Mouse (Mus musculus) heart, postnatal 0 days (tissue): ENCODE results near the gene Tnfsfm13. TPM values are rescaled to one million over a fixed set of nuclear protein-coding genes. Genes with fewer than 3 reads are reported as not detected.

Source experiments
- ATAC-seq: fragments of 200-750 bp; cut with Nextera tagmentation; 2 replicates; pipeline ENCODE4 v1.8.0; 2017; ENCODE audit warnings: low read depth, moderate number of reproducible peaks, moderate library complexity; ENCODE audit not compliant: insufficient read depth
- DNase-seq: peaks from one replicate; pipeline ENCODE4 v3.0.0-alpha.2; 2016; ENCODE audit warnings: low spot score
- H3K27ac ChIP-seq: fragments of 300-500 bp; sonication (generic); 2 replicates; pipeline ENCODE4 v1.5.1; 2014; ENCODE audit warnings: low read depth, mild to moderate bottlenecking
- H3K27me3 ChIP-seq: fragments of 300-500 bp; sonication (generic); 2 replicates; pipeline ENCODE4 v1.6.1; 2014; ENCODE audit warnings: low read length, mixed read lengths; ENCODE audit not compliant: control insufficient read depth, insufficient read depth
- H3K36me3 ChIP-seq: fragments of 300-500 bp; sonication (generic); replicated peaks from 2 replicates; pipeline ENCODE4 v1.6.1; 2014; ENCODE audit warnings: low read length, mixed read lengths; ENCODE audit not compliant: control insufficient read depth, insufficient read depth
- H3K4me1 ChIP-seq: fragments of 300-500 bp; sonication (generic); 2 replicates; pipeline ENCODE4 v1.6.1; 2014; ENCODE audit warnings: antibody characterized with exemption; ENCODE audit not compliant: control insufficient read depth, insufficient read depth
- H3K4me2 ChIP-seq: fragments of 300-500 bp; sonication (generic); 2 replicates; pipeline ENCODE4 v1.6.1; 2014; ENCODE audit warnings: low read depth, mild to moderate bottlenecking, low read length, moderate library complexity
- H3K4me3 ChIP-seq: fragments of 300-500 bp; sonication (generic); 2 replicates; pipeline ENCODE4 v1.5.1; 2014; ENCODE audit warnings: low read depth, low read length
- H3K9ac ChIP-seq: fragments of 300-500 bp; sonication (generic); replicated peaks from 2 replicates; pipeline ENCODE4 v1.6.1; 2014; ENCODE audit warnings: low read depth, low read length, mixed read lengths
- H3K9me3 ChIP-seq: fragments of 300-500 bp; sonication (generic); replicated peaks from 2 replicates; pipeline ENCODE4 v1.6.1; 2016; ENCODE audit warnings: low read length; ENCODE audit not compliant: control insufficient read depth
- CTCF ChIP-seq: IDR thresholded peaks from 2 replicates; pipeline ENCODE4 v1.5.1; 2016; ENCODE audit warnings: antibody characterized with exemption, control low read depth, low read depth
- EP300 ChIP-seq: IDR thresholded peaks from 2 replicates; pipeline ENCODE4 v1.6.1; 2016; ENCODE audit warnings: antibody characterized with exemption, low read depth
- WGBS: fragments of 180-500 bp; shearing (Covaris S2); extraction: QIAGEN DNeasy Blood & Tissue Kit; methylation state at CpG from one replicate; pipeline ENCODE4 v1.1.7; 2014; 5-methylcytosine and 5-hydroxymethylcytosine counted together
- microRNA counts: library from miRNA; unstranded; fragments of <30 nt; microRNA quantifications from one replicate; lab custom pipeline; 2015
- microRNA-seq: library from miRNA; unstranded; fragments of <30 nt; microRNA quantifications from one replicate; pipeline ENCODE4, GENCODE M21; 2016
- polyA plus RNA-seq: library from polyadenylated mRNA; unstranded; fragments of >200 nt; fragmentation: Nextera tagmentation; extraction: Ambion mirVana; gene quantifications from 2 replicates; pipeline ENCODE4 v1.2.1, GENCODE M21; 2015
- total RNA-seq: library from RNA; depleted of rRNA; stranded (reverse); fragments of >200 nt; gene quantifications from 2 replicates; pipeline ENCODE4 v1.2.3, GENCODE M21; 2014; ENCODE audit warnings: low replicate concordance; rRNA removed

The Tnfsfm13 gene
- total and polyA plus RNA-seq, 2 experiments from 2014 or later, result 0.65 to 2.8 TPM

GRCm38 (mm10) chr11:69633128-69633866, 62.6 kb downstream of the Tnfsfm13 start:
- H3K27ac ChIP-seq, result peak overlapping the region; percentile 97
- H3K27me3 ChIP-seq, result no peaks in the 10 kb centered on the region
- DNase-seq, result peak; percentile 39
- H3K4me2 ChIP-seq, result peak overlapping the region; percentile 85
- no peaks in the 10 kb centered on the region for H3K9me3 ChIP-seq
- H3K4me1 ChIP-seq, result peaks cover 19% of the 10 kb centered on the region
- H3K36me3 ChIP-seq, result no peaks in the 10 kb centered on the region; the same call in 1 of the 2 replicates
- WGBS, result 0% methylated on average over 34 of the region's 50 CpGs
- H3K9ac ChIP-seq, result peak overlapping the region; percentile 97
- peak; percentile 50 for ATAC-seq
- TF ChIP-seq EP300 (no peak), CTCF (no peak)
- H3K4me3 ChIP-seq, result peak overlapping the region; percentile 98

MicroRNA genes within 50 kb of the gene (microRNA counts, 519-probe panel; counts per million panel counts)
- not detected for microRNA mmu-miR-1934 (lab: Ali Mortazavi, UCI)
- microRNA mmu-miR-467f (lab: Ali Mortazavi, UCI), result 3,463 counts per million, percentile 40 among the panel's probes with 10 or more counts

Small RNA genes within 50 kb of the gene (microRNA-seq; reads per million reads assigned to microRNA genes)
- 2.0 reads per million, percentile 5 among the genes with 10 or more reads in this experiment for gene Mir1934
- not detected for gene Mir467f

Other genes with a start within 250 kb of the Tnfsfm13 start
Only the 30 nearest of the 36 such genes appear.
- not detected in 2 replicates for gene Dnah2, start 147.0 kb downstream of the Tnfsfm13 start, total RNA-seq
- gene Dnah2, start 147.0 kb downstream of the Tnfsfm13 start, polyA plus RNA-seq, result 0.03 and 0.30 TPM in 2 replicates
- gene Efnb3, start 135.9 kb downstream of the Tnfsfm13 start, total RNA-seq, result 70.1 and 79.5 TPM in 2 replicates
- 69.4 and 75.6 TPM in 2 replicates for gene Efnb3, start 135.9 kb downstream of the Tnfsfm13 start, polyA plus RNA-seq
- 12.4 and 18.7 TPM in 2 replicates for gene Wrap53, start 115.8 kb downstream of the Tnfsfm13 start, total RNA-seq
- 6.7 and 7.8 TPM in 2 replicates for gene Wrap53, start 115.8 kb downstream of the Tnfsfm13 start, polyA plus RNA-seq
- gene Trp53, start 115.7 kb downstream of the Tnfsfm13 start, total RNA-seq, result 33.6 and 35.9 TPM in 2 replicates
- 31.5 and 32.6 TPM in 2 replicates for gene Trp53, start 115.7 kb downstream of the Tnfsfm13 start, polyA plus RNA-seq
- 23.7 and 24.7 TPM in 2 replicates for gene Atp1b2, start 90.2 kb downstream of the Tnfsfm13 start, total RNA-seq
- gene Atp1b2, start 90.2 kb downstream of the Tnfsfm13 start, polyA plus RNA-seq, result 15.1 and 16.8 TPM in 2 replicates
- not detected in 2 replicates for gene Shbg, start 78.2 kb downstream of the Tnfsfm13 start, total RNA-seq
- gene Shbg, start 78.2 kb downstream of the Tnfsfm13 start, polyA plus RNA-seq, result 0.08 TPM in 1 of 2 replicates, not detected in the other
- 7.3 TPM in 1 of 2 replicates, not detected in the other for gene Sat2, start 74.1 kb downstream of the Tnfsfm13 start, total RNA-seq
- gene Sat2, start 74.1 kb downstream of the Tnfsfm13 start, polyA plus RNA-seq, result 17.8 and 18.8 TPM in 2 replicates
- 64.7 and 102 TPM in 2 replicates for gene Fxr2, start 63.1 kb downstream of the Tnfsfm13 start, total RNA-seq
- gene Fxr2, start 63.1 kb downstream of the Tnfsfm13 start, polyA plus RNA-seq, result 15.8 and 17.7 TPM in 2 replicates
- gene Sox15, start 40.8 kb downstream of the Tnfsfm13 start, total RNA-seq, result not detected in 2 replicates
- gene Sox15, start 40.8 kb downstream of the Tnfsfm13 start, polyA plus RNA-seq, result not detected in 2 replicates
- 123 and 137 TPM in 2 replicates for gene Mpdu1, start 33.5 kb downstream of the Tnfsfm13 start, total RNA-seq
- gene Mpdu1, start 33.5 kb downstream of the Tnfsfm13 start, polyA plus RNA-seq, result 30.0 and 33.0 TPM in 2 replicates
- gene Cd68, start 29.9 kb downstream of the Tnfsfm13 start, total RNA-seq, result 2.6 and 6.9 TPM in 2 replicates
- gene Cd68, start 29.9 kb downstream of the Tnfsfm13 start, polyA plus RNA-seq, result 6.1 and 8.5 TPM in 2 replicates
- gene Eif4a1, start 23.7 kb downstream of the Tnfsfm13 start, total RNA-seq, result 573 and 656 TPM in 2 replicates
- gene Eif4a1, start 23.7 kb downstream of the Tnfsfm13 start, polyA plus RNA-seq, result 261 and 289 TPM in 2 replicates
- gene Senp3, start 14.0 kb downstream of the Tnfsfm13 start, total RNA-seq, result 39.7 and 92.3 TPM in 2 replicates
- gene Senp3, start 14.0 kb downstream of the Tnfsfm13 start, polyA plus RNA-seq, result 27.4 and 32.6 TPM in 2 replicates
- 0.81 TPM in 1 of 2 replicates, not detected in the other for gene Tnfsf13, start 10.3 kb downstream of the Tnfsfm13 start, total RNA-seq
- gene Tnfsf13, start 10.3 kb downstream of the Tnfsfm13 start, polyA plus RNA-seq, result 0.57 and 0.89 TPM in 2 replicates
- gene Tnfsf12, start 249 bp downstream of the Tnfsfm13 start, total RNA-seq, result 8.5 and 9.3 TPM in 2 replicates
- gene Tnfsf12, start 249 bp downstream of the Tnfsfm13 start, polyA plus RNA-seq, result 5.3 and 5.5 TPM in 2 replicates
- gene Polr2a, start 62.5 kb upstream of the Tnfsfm13 start, total RNA-seq, result 13.4 and 15.6 TPM in 2 replicates
- gene Polr2a, start 62.5 kb upstream of the Tnfsfm13 start, polyA plus RNA-seq, result 6.2 and 6.6 TPM in 2 replicates
- not detected in 2 replicates for gene Slc35g3, start 65.9 kb upstream of the Tnfsfm13 start, total RNA-seq
- gene Slc35g3, start 65.9 kb upstream of the Tnfsfm13 start, polyA plus RNA-seq, result 0.18 TPM in 1 of 2 replicates, not detected in the other
- gene Zbtb4, start 69.8 kb upstream of the Tnfsfm13 start, total RNA-seq, result 21.2 and 28.7 TPM in 2 replicates
- gene Zbtb4, start 69.8 kb upstream of the Tnfsfm13 start, polyA plus RNA-seq, result 2.6 and 2.9 TPM in 2 replicates
- gene Chrnb1, start 99.8 kb upstream of the Tnfsfm13 start, total RNA-seq, result 2.5 and 11.2 TPM in 2 replicates
- 2.7 and 3.1 TPM in 2 replicates for gene Chrnb1, start 99.8 kb upstream of the Tnfsfm13 start, polyA plus RNA-seq
- 5.3 and 5.7 TPM in 2 replicates for gene Fgf11, start 105.8 kb upstream of the Tnfsfm13 start, total RNA-seq
- 0.75 and 1.0 TPM in 2 replicates for gene Fgf11, start 105.8 kb upstream of the Tnfsfm13 start, polyA plus RNA-seq
- 0.43 and 2.7 TPM in 2 replicates for gene Tmem102, start 109.5 kb upstream of the Tnfsfm13 start, total RNA-seq
- gene Tmem102, start 109.5 kb upstream of the Tnfsfm13 start, polyA plus RNA-seq, result 2.6 TPM in 2 replicates
- not detected in 2 replicates for gene Gm39566, start 119.2 kb upstream of the Tnfsfm13 start, total RNA-seq
- not detected in 2 replicates for gene Gm39566, start 119.2 kb upstream of the Tnfsfm13 start, polyA plus RNA-seq
- not detected in 2 replicates for gene Spem2, start 122.4 kb upstream of the Tnfsfm13 start, total RNA-seq
- gene Spem2, start 122.4 kb upstream of the Tnfsfm13 start, polyA plus RNA-seq, result not detected in 2 replicates
- not detected in 2 replicates for gene Spem1, start 126.1 kb upstream of the Tnfsfm13 start, total RNA-seq
- not detected in 2 replicates for gene Spem1, start 126.1 kb upstream of the Tnfsfm13 start, polyA plus RNA-seq
- 4.5 and 10.1 TPM in 2 replicates for gene Nlgn2, start 141.7 kb upstream of the Tnfsfm13 start, total RNA-seq
- 0.89 TPM in 2 replicates for gene Nlgn2, start 141.7 kb upstream of the Tnfsfm13 start, polyA plus RNA-seq
- gene Tmem256, start 142.4 kb upstream of the Tnfsfm13 start, total RNA-seq, result 78.5 and 169 TPM in 2 replicates
- gene Tmem256, start 142.4 kb upstream of the Tnfsfm13 start, polyA plus RNA-seq, result 411 and 424 TPM in 2 replicates
- gene Plscr3, start 150.3 kb upstream of the Tnfsfm13 start, total RNA-seq, result 50.9 and 64.0 TPM in 2 replicates
- gene Plscr3, start 150.3 kb upstream of the Tnfsfm13 start, polyA plus RNA-seq, result 60.5 and 62.3 TPM in 2 replicates
- 0.50 TPM in 1 of 2 replicates, not detected in the other for gene Tnk1, start 162.6 kb upstream of the Tnfsfm13 start, total RNA-seq
- not detected in 2 replicates for gene Tnk1, start 162.6 kb upstream of the Tnfsfm13 start, polyA plus RNA-seq
- gene Tmem95, start 181.9 kb upstream of the Tnfsfm13 start, total RNA-seq, result not detected in 2 replicates
- gene Tmem95, start 181.9 kb upstream of the Tnfsfm13 start, polyA plus RNA-seq, result not detected in 2 replicates
- gene Kctd11, start 185.3 kb upstream of the Tnfsfm13 start, total RNA-seq, result 2.3 and 9.4 TPM in 2 replicates
- 1.9 and 2.3 TPM in 2 replicates for gene Kctd11, start 185.3 kb upstream of the Tnfsfm13 start, polyA plus RNA-seq